In genomic region chr11:67923720-67924119, GRCm38 (mm10) we compare ENCODE assay signal across 1 mouse cellular context.
TF ChIP-seq lines count a peak whose summit lies in the region.

No protein-coding gene starts in this region.

TF ChIP-seq in CH12.LX, 34 proteins besides CTCF, POLR2A, EP300 and RAD21 (continued from another document):
- no peak for TF ChIP-seq NELFE (IDR thresholded peaks at IDR 0.05; ENCODE audit: low read depth, low read length)
- no peak for TF ChIP-seq GABPA (IDR thresholded peaks at IDR 0.05; ENCODE audit: insufficient replicate concordance, low read depth, low read length)
- no peak for TF ChIP-seq KAT2A (IDR thresholded peaks at IDR 0.05; ENCODE audit: insufficient replicate concordance, low read length)
- TF ChIP-seq ELF1 (IDR thresholded peaks at IDR 0.05; ENCODE audit: low read depth, low read length): no peak
- TF ChIP-seq RCOR1 (conservative IDR thresholded peaks at IDR 0.05; ENCODE audit: low read depth, low read length): no peak
- no peak for TF ChIP-seq ZKSCAN1 (IDR thresholded peaks at IDR 0.05; ENCODE audit: borderline replicate concordance, low read depth, low read length)
- no peak for TF ChIP-seq CHD2 (IDR thresholded peaks at IDR 0.05; ENCODE audit: low read length)
